Mouse (Mus musculus): Measurements from ENCODE around the gene Gm44511. TPM values are rescaled to one million over a fixed set of nuclear protein-coding genes. Genes with fewer than 3 reads are reported as not detected.

Gm44511 gene
- total RNA-seq, 2 experiments from 2014 or later: not detected

Other genes starting within 250 kb of the Gm44511 start
- not detected for gene A2ml1, start 244.7 kb downstream of the Gm44511 start, total RNA-seq (2021)
- not detected for gene Klrb1a, start 202.8 kb downstream of the Gm44511 start, total RNA-seq (2021)
- gene Clec2h, start 163.9 kb downstream of the Gm44511 start, total RNA-seq (2021): under 1 TPM in 1 of 2 experiments, not detected in 1; 0.31 TPM
- gene Klrb1, start 103.3 kb downstream of the Gm44511 start, total RNA-seq (2021): not detected
- gene Klrb1c, start 37.1 kb downstream of the Gm44511 start, total RNA-seq (2021): under 1 TPM in 1 of 2 experiments, not detected in 1; 0.16 TPM
- not detected for gene Klrb1b, start within 50 bp of the Gm44511 start, total RNA-seq (2021)
- not detected for gene Clec2i, start 61.3 kb upstream of the Gm44511 start, total RNA-seq (2021)
- under 1 TPM in 1 of 2 experiments, not detected in 1; 0.38 TPM for gene BC035044, start 64.8 kb upstream of the Gm44511 start, total RNA-seq (2021)
- gene Clec2g, start 108.1 kb upstream of the Gm44511 start, total RNA-seq (2021): 1 to 10 TPM; 3.5 to 3.6 TPM
- not detected for gene Klrb1f, start 219.6 kb upstream of the Gm44511 start, total RNA-seq (2021)